In the genomic region with DNA sequence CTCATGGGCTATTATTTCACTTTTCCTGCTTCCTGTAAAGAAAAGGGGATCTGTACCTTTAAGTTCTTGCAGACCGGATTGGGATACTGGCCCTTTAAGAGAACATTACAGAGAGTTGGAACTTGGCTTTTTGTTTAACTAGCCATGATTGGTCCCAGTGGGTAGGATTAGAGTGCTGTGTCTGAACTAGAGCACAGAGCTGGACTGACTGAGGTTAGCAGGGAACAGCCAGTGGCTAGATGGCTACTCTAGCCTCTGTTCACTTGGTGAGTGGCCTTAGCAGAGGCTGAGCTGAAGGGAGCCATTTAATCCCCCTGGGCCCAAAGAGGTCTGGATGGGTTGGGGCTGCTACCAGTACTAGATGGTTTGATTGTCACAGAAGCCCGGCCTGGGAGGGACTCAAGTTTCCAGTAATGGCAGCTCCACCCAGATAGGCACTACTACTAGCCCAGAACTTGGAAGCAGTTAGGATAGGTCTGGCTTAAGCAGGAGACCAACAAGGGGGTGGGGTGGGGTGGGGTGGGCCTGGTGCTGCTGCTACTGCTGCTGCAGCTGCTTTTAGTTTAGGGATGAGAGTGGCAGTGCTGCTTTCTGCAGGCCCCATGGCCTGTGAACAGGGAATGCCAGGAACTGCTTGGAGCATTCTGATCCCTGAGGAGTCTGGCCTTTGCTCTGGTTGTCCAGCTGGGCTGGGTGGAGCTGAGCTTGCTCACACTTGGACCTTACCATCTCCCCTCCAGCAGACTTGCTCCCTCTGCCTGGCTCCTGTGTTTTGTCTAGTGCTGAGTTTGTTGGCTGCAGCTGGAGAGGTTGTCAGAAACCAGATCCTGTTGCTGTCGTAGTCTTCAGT, we compare ENCODE assay signal across 8 mouse cellular contexts.
A peak's percentile ranks its signal among the peaks of the same experiment; 100 is the strongest.
DNase-seq lines count a peak whose midpoint lies in the region; ATAC-seq and TF ChIP-seq lines count a peak whose summit lies in the region.

No protein-coding gene starts in this region.

- TF ChIP-seq CTCF in brain, embryonic 14.5 days (IDR thresholded peaks at IDR 0.05; ENCODE audit: borderline replicate concordance, extremely low read depth, insufficient read depth, insufficient read length): no peak
- no peak for TF ChIP-seq CTCF in lung, embryonic 14.5 days (IDR thresholded peaks at IDR 0.05; ENCODE audit: low read depth)

- intact Hi-C loops in gastrocnemius, postnatal 36 days (cut with DNase I): loop anchor here (5.0 kb wide), 1 partner anchor 34 kb away; no protein-coding TSS in a partner anchor
- intact Hi-C loops in left cerebral cortex, postnatal 25 days (cut with DNase I): no loop called here

- H3K9me3 ChIP-seq in intestine, embryonic 16.5 days (ENCODE audit: control insufficient read depth, low read length): no peaks in the 10 kb centered on the region
- no peaks in the 10 kb centered on the region for H3K9me3 ChIP-seq in lung, embryonic 14.5 days (ENCODE audit: low read depth, low read length)
- H3K9me3 ChIP-seq in stomach, embryonic 16.5 days (replicated peaks; ENCODE audit: control insufficient read depth, low read length): no peaks in the 10 kb centered on the region

- peak overlapping the region; percentile 57 for H3K9ac ChIP-seq in intestine, embryonic 16.5 days (ENCODE audit: low read depth, low read length)
- H3K9ac ChIP-seq in lung, embryonic 14.5 days: peak overlapping the region; percentile 42
- peak overlapping the region; percentile 63 for H3K9ac ChIP-seq in stomach, embryonic 16.5 days (ENCODE audit: low read length)

- H3K27ac ChIP-seq in intestine, embryonic 16.5 days (ENCODE audit: low read length): peak overlapping the region; percentile 96
- peak overlapping the region; percentile 88 for H3K27ac ChIP-seq in lung, embryonic 14.5 days (ENCODE audit: low read depth)
- H3K27ac ChIP-seq in stomach, embryonic 16.5 days (ENCODE audit: low read length): peak overlapping the region; percentile 97

- no peaks in the 10 kb centered on the region for H3K27me3 ChIP-seq in intestine, embryonic 16.5 days (replicated peaks; ENCODE audit: control insufficient read depth, insufficient read depth, low read length)
- H3K27me3 ChIP-seq in lung, embryonic 14.5 days (ENCODE audit: insufficient read depth, low read length): no peaks in the 10 kb centered on the region
- no peaks in the 10 kb centered on the region for H3K27me3 ChIP-seq in stomach, embryonic 16.5 days (ENCODE audit: control insufficient read depth, insufficient read depth, low read length)

- 13% methylated on average over 3 of the region's 3 CpGs for WGBS in intestine, embryonic 16.5 days
- WGBS in lung, embryonic 14.5 days: 19% methylated on average over 3 of the region's 3 CpGs
- WGBS in stomach, embryonic 16.5 days: 12% methylated on average over 3 of the region's 3 CpGs

- H3K4me1 ChIP-seq in intestine, embryonic 16.5 days (ENCODE audit: control insufficient read depth, insufficient read depth, low read length): peaks cover 72% of the 10 kb centered on the region
- H3K4me1 ChIP-seq in lung, embryonic 14.5 days (ENCODE audit: insufficient read depth): peaks cover 47% of the 10 kb centered on the region
- H3K4me1 ChIP-seq in stomach, embryonic 16.5 days (ENCODE audit: control insufficient read depth, insufficient read depth, low read length): peaks cover 89% of the 10 kb centered on the region

- TF ChIP-seq POLR2A in brain, embryonic 14.5 days (IDR thresholded peaks at IDR 0.05; ENCODE audit: borderline replicate concordance, extremely low read depth, insufficient read depth, insufficient read length, poor library complexity, severe bottlenecking): no peak

- ATAC-seq in intestine, embryonic 16.5 days: peak; percentile 68
- peak; percentile 19; the same call in 1 of the 2 replicates for ATAC-seq in lung, embryonic 14.5 days (ENCODE audit: insufficient read depth)
- peak; percentile 66 for ATAC-seq in stomach, embryonic 16.5 days (ENCODE audit: insufficient read depth, low FRiP score)

- no peaks in the 10 kb centered on the region for H3K36me3 ChIP-seq in intestine, embryonic 16.5 days (ENCODE audit: control insufficient read depth, insufficient read depth, low read length)
- no peaks in the 10 kb centered on the region for H3K36me3 ChIP-seq in lung, embryonic 14.5 days (ENCODE audit: insufficient read depth)
- no peaks in the 10 kb centered on the region for H3K36me3 ChIP-seq in stomach, embryonic 16.5 days (ENCODE audit: control insufficient read depth, insufficient read depth, low read length)

- peak overlapping the region; percentile 37 for H3K4me3 ChIP-seq in intestine, embryonic 16.5 days (ENCODE audit: low read length)
- peak overlapping the region; percentile 17; the same call in 1 of the 2 replicates for H3K4me3 ChIP-seq in lung, embryonic 14.5 days (ENCODE audit: low read depth, low read length)
- H3K4me3 ChIP-seq in stomach, embryonic 16.5 days (replicated peaks; ENCODE audit: low read length): peak overlapping the region; percentile 31

- peak overlapping the region; percentile 55 for H3K4me2 ChIP-seq in intestine, embryonic 16.5 days (ENCODE audit: low read depth, low read length)
- peak overlapping the region; percentile 56 for H3K4me2 ChIP-seq in lung, embryonic 14.5 days
- peak overlapping the region; percentile 50 for H3K4me2 ChIP-seq in stomach, embryonic 16.5 days (ENCODE audit: low read depth, low read length)

- peak; percentile 80 for DNase-seq in 416B (ENCODE audit: low read depth)
- peak; percentile 73 for DNase-seq in brain, embryonic 14.5 days (ENCODE audit: low read depth)
- peak; percentile 63 to 66 for DNase-seq in gastrocnemius, postnatal 36 days
- DNase-seq in lung, embryonic 14.5 days: peak; percentile 76
- DNase-seq in left cerebral cortex, postnatal 25 days (ENCODE audit: low spot score in 2 of 2): no peak
- no peak for DNase-seq in thymus, postnatal 14 days

Comparison
In these comparisons a context has a peak if more than half of its experiments do, and no peak if none do; other contexts are left out.
1. DNase-seq: peak in 416B (single experiment), brain, embryonic 14.5 days (single experiment), gastrocnemius, postnatal 36 days (2 of 2) and lung, embryonic 14.5 days (single experiment); none in left cerebral cortex, postnatal 25 days (0 of 2) and thymus, postnatal 14 days (single experiment).
2. Peak in every context shown above with its lines, with median percentiles within 50 percentile points of each other: ATAC-seq, H3K27ac ChIP-seq, H3K4me2 ChIP-seq, H3K4me3 ChIP-seq and H3K9ac ChIP-seq.